Mouse (Mus musculus) c-Kit-positive CD71-positive TER-119-positive erythroid progenitor cells, embryonic 14.5 days (primary cell): Measurements from ENCODE around the gene Pde4d.

Source experiments
- DNase-seq: peaks from one replicate; pipeline ENCODE4 v3.0.0-alpha.2; 2013; ENCODE audit warnings: low spot score

Gene Pde4d

DNA sequence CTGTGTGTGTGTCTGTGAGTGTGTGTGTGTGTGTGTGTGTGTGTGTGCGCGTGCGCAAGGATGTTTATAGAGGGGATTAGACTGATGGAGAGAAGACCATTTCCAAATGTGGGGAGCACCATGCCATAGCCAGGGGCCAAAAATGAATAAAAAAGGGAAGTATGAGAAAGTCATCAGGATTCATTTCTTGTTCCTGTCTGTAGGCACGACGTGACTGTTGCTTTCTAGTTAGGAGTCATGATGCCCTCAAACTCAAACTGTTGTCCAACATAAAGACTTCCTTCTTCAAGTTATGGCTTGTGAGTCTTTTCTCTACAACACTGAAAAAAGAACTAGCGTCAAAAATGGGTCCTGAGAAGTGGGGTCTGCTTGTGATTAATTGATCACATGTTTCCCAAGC, 375.8 kb downstream of the Pde4d start:
- no peak for DNase-seq

GRCm38 (mm10) chr13:108834197-108834596, 384.4 kb downstream of the Pde4d start:
- no peak for DNase-seq

GRCm38 (mm10) chr13:108836314-108836713, 386.6 kb downstream of the Pde4d start:
- no peak for DNase-seq

GRCm38 (mm10) chr13:108839142-108839541, 389.4 kb downstream of the Pde4d start:
- DNase-seq: no peak

DNA sequence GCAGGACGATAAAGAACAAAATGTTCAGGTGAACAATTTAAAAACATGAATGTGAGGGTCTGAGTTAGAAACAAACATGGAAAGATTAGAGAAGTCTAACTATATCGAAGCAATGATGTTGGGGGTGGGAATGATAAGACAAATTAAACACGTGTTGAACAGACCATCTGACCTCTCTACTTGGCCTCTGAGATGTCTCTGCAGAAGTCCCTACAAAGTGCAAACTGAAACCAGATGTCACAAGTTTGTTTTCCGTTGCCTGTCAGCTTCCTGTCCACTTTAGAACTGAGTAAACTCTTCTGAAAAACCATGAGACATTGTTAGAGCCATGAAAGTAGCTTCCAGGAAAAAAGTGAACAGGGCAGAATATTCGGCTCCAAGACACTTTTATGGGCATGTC, 404.3 kb downstream of the Pde4d start:
- no peak for DNase-seq

- DNase-seq: peak; percentile 23
Measured at GRCm38 (mm10) chr13:108856776-108857435, 407.2 kb downstream of the Pde4d start.

DNA sequence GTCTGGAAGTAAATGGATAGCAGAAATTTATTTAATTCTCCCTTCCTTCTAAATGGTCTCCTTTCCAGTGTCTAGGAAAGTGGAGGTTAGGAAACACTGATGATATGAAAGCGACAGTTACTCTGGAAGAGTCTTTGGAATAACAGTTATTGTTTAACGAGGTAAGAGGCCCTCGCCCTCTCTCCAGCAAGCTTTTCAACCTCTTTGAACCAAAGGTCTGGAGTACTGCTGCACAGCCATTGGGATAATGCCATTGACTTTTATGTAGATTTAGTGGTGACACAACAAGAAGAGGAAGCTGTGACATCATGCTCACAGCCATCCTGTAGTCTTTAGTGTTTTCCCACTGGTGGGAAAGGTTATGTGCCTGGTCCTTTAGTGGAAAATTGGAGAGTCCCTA, 409.6 kb downstream of the Pde4d start:
- no peak for DNase-seq

DNA sequence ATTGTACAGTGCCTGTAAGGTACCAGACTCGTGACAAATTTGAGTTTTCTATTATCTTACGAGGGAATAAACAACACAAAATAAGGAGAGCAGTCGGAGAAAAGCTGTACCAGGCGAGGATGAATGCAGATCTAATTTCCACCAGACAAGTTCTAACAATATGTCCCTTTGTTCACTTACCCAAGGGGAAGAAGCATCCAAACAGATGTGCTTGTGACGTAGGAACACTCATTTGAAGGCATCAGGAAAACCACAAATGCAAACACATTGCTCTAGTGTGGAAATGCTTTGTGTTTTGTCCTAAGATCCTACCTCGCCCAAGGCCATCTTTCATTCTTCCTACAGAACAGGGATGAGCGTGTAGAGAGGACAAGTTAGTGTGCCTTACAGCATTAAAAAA, 411.0 kb downstream of the Pde4d start:
- no peak for DNase-seq

DNA sequence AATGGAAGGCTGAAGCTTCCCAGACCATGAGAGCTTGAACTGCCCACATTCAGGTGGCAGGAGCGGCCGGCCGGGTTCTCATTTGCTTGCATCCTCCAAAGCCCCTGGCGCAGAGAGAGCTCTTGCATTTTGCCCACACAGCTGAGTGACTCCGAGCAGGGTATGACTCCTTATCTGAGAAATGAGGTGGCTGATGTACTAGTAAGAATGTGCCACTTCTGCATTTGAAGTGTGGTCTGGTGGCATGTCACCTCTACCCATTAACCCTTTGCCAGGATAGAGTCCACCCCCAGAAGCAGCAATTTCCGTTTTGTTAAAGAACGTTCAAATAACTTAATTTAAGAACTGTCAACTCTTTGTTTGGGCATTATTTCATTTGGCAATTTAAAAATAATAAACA, 412.0 kb downstream of the Pde4d start:
- DNase-seq: no peak

DNA sequence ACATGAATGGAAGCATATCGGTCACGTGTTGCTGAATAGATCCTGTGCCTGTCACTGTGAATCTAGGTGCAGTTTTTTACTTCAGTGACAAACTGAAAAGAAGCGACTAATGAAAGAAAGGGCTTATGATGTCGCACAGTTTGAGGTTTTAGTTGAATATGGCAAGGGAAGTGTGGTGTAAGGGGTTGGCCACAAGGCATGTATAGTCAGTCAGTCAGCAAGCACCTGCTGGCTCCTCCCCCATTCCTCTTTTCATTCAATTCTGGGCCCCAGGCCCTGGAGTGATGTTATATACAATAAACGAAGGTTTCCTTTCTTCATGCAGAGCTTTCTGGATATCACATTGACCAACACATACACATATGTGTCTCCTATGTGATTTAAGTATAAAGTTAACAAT, 412.4 kb downstream of the Pde4d start:
- no peak for DNase-seq

DNA sequence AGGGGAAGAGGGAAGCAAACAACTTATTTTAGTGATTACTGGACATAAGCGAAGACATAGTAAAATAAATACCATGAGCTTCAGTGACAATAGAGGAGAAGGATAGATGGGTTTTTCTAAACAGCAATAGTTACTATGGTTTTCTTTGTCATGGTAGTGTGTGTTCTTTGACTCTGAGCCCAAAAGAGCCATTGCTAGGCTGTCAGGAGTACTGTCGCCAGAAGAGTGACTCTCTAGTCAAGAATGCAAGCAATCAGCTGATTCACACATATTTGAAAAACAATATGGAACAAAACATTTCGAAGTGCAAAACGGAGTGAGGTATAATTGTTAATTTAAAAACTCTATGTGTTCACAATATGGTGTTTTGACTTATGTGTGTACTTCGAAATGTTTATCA, 450.4 kb downstream of the Pde4d start:
- DNase-seq: no peak

GRCm38 (mm10) chr13:108905121-108905520, 455.4 kb downstream of the Pde4d start:
- no peak for DNase-seq

DNA sequence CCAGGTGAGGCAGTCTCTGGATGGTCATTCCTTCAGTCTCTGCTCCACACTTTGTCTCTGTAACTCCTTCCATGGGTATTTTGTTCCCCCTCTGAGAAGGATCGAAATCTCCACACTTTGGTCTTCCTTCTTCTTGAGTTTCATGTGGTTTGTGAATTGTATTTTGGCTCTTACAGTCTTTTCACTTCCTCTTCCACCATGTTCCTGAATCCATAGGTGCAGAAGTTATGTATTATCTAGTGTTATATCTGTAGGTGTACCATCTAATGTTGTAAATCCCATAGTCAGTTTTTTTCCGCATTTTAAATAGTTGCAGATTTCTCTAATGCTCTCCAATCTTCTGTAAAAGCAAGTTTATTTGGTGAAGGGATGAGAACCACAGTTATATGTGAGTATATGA, 459.4 kb downstream of the Pde4d start:
- DNase-seq: no peak

DNA sequence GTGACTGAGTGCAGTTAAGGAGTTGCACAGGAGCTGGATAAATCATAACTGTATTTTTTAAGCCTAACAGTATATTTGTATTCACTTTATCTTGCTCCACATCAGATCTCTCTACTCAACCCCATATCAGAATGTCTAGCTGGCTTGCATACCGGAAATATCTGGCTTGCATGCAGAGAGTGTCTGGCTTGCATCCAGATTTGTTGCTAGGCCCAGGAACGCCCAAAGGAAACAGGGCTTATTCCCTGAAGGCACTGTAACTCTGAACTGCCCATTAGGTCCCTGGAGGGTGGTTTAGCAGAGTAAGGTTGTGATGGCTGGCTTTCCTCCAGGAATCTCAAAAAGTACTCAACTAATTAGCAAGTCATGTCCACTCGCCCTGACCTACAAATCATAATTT, 464.9 kb downstream of the Pde4d start:
- DNase-seq: no peak

GRCm38 (mm10) chr13:108921146-108921545, 471.4 kb downstream of the Pde4d start:
- DNase-seq: no peak

- DNase-seq: no peak
Measured at GRCm38 (mm10) chr13:108934854-108935253, 485.1 kb downstream of the Pde4d start.

GRCm38 (mm10) chr13:108937272-108937671, 487.5 kb downstream of the Pde4d start:
- DNase-seq: no peak

GRCm38 (mm10) chr13:108952911-108953310, 503.2 kb downstream of the Pde4d start:
- no peak for DNase-seq

DNA sequence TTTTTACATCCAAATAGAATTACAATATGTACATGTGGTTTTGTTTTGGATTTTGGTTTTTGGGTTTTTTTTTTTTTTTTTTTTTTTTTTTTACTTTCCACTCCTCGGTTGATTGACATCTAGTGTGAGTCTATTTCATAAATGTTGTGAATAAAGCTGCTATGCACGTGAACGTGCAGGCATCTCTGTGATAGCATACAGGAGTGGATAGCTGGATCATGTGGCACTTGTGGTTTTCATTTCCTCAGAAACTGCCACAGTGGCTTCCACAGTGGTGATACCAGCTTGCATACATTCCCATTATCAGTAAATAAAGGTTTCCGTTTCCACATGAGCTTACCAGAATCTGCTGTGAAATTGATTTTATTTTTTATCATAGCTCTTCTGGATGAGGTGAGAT, 506.3 kb downstream of the Pde4d start:
- DNase-seq: no peak

DNA sequence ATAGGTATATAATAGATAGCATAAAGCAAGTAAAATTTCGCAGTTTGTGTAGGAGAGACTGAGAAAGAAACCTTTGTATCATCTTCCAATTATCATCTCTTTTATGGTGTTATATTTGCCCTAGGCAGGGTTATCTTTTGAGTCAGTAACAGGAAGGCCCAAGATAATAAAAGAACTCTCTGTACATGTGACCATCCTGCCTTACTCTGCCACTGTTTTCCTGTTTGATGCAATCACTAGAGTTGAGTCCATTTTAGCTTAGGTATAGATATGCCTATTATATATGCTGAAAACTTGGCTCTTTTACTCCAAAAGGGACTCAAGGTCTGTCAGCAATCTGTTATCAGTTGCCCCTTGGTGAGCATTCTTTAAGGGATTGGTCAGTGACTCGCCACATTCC, 514.3 kb downstream of the Pde4d start:
- DNase-seq: no peak

DNA sequence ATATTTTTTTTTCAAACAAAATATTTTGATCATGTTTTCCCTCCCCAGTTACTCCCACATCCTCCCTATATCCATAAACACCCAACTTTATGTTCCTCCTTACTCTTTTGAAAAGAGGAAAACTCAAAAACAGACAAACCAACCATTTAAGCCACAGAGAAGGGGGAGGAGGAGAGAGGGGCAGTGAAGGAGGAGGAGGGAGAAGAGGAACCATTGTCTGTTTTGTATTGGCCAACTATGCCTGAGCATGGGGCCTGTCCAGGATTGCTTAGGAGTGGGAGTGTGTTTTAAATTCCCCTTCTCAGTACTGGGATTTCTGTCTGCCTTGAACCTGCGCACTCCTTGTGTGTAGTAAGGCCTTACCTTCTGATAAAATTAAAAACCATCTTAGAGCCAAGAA, 531.4 kb downstream of the Pde4d start:
- DNase-seq: no peak

GRCm38 (mm10) chr13:108998739-108999138, 549.0 kb downstream of the Pde4d start:
- DNase-seq: no peak

- DNase-seq: no peak
Measured at GRCm38 (mm10) chr13:109024703-109025102, 575.0 kb downstream of the Pde4d start.

DNA sequence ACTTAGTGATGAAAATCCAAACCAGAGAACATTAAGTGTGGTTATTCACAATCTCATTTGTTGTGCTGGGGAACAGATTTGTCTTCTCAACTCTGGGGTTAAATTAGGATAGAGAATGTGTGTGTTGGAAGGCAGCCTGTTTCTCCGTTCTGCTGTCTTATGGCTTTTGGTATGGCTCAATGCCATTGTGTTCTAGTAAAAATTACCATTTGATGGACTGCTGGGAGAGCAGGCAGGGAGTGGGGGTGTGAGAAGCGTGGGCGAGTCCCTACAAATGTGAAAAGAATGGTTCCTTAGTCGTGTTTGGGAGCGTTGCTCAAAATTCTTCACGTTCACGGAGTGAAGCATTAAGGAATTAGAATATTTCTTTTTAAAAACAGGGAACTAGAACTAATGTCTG, 597.4 kb downstream of the Pde4d start:
- DNase-seq: no peak

GRCm38 (mm10) chr13:109052805-109053204, 603.1 kb downstream of the Pde4d start:
- DNase-seq: no peak
